Mouse (Mus musculus) left cerebral cortex, adult 6 months (tissue): ENCODE measurements around the gene Irx3. TPM values are rescaled to one million over a fixed set of nuclear protein-coding genes. Genes with fewer than 3 reads are reported as not detected.

Experiments used
- long read RNA-seq, 2 experiments: library from polyadenylated mRNA; unstranded; transcript quantifications; one replicate each; pipeline ENCODE4 v2.0.0; 2019 to 2020
- polyA plus RNA-seq: library from polyadenylated mRNA; unstranded; fragments of <200 nt; fragmentation: Nextera tagmentation; gene quantifications from 2 replicates; pipeline ENCODE4 v1.2.3, GENCODE M21; 2021

Irx3 gene
- 0.14 TPM in 1 of 2 replicates, not detected in the other for polyA plus RNA-seq
- long read RNA-seq, experiment 1, result 0 reads
- long read RNA-seq, experiment 2, result 0 reads

DNA sequence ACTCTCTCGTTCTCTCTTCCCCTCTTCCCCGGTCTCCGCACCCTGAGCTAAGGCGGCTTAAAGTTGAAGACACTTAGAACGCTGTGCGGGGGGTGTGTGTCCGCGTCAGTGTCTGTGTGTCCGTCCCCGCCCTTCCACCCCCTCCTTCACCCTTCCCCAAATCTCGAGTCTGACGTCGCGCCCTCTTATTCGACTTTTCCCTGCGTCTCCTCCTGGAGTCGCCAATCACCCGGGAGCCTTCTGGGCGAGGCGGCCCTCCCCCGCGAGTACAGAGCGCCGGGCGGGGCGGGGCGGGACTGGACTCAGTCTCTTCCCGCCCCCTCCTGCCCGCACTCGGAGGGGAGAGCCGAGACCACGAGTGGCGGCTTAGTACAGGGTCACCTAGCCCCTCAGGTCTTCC is at the start of gene Irx3:
TSS of gene Irx3 (minus strand) at position 229 of the 400 bp plus-strand sequence.

